Mouse (Mus musculus): Measurements from ENCODE around the gene Stard10.

DNA sequence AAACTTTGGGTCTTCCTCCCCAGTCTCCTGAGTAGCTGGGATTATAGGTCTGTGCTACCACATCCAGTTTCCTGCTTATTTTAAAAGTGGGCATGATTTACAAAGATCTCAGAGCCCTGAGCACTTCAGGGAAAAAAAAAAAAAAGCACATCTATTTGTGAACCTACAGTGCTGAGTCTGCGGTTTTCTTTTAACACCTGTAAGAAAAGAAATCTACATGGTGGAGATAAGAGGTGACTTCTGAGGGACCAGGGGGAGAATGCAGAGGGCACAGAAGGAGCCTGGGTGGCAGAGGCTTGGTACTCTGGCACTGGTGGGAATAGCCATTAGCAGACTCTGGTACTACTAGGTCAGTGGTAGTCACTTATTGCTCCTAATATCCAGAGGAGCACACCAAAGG, 2.9 kb downstream of the Stard10 start:
- TF ChIP-seq CTCF (IDR thresholded peaks at IDR 0.05; ENCODE audit: low read depth, low read length) (no peak), POLR2A (IDR thresholded peaks at IDR 0.05; ENCODE audit: extremely low read depth, insufficient read depth, low read length) (no peak)

Measured in liver, adult 2 months (tissue).